Mouse (Mus musculus): ENCODE results near the gene Zfp3. TPM values are rescaled to one million over a fixed set of nuclear protein-coding genes. Genes with fewer than 3 reads are reported as not detected.

The Zfp3 gene
- polyA plus RNA-seq (2012; ENCODE audit: low replicate concordance) = 0.96 and 1.0 TPM in 2 replicates

GRCm38 (mm10) chr11:70763936-70764808, at the start of gene Zfp3:
Gene Zfp3 (plus strand): TSS chr11:70764209.

GRCm38 (mm10) chr11:70812365-70812764, 48.4 kb downstream of the Zfp3 start, which contains the start of gene Scimp:
Gene Scimp (minus strand): TSS chr11:70812586.

Other genes starting within 250 kb of the Zfp3 start
- gene Vmo1, start 249.6 kb upstream of the Zfp3 start, polyA plus RNA-seq (2012; ENCODE audit: low replicate concordance) = not detected in 2 replicates
- gene Gltpd2, start 245.0 kb upstream of the Zfp3 start, polyA plus RNA-seq (2012; ENCODE audit: low replicate concordance) = not detected in 2 replicates
- 51.2 and 127 TPM in 2 replicates for gene Psmb6, start 238.8 kb upstream of the Zfp3 start, polyA plus RNA-seq (2012; ENCODE audit: low replicate concordance)
- gene Gm40193, start 231.3 kb upstream of the Zfp3 start, polyA plus RNA-seq (2012; ENCODE audit: low replicate concordance) = not detected in 2 replicates
- gene Pld2, start 224.1 kb upstream of the Zfp3 start, polyA plus RNA-seq (2012; ENCODE audit: low replicate concordance) = 0.79 and 2.3 TPM in 2 replicates
- gene Mink1, start 201.3 kb upstream of the Zfp3 start, polyA plus RNA-seq (2012; ENCODE audit: low replicate concordance) = 80.3 and 81.9 TPM in 2 replicates
- gene 4930544D05Rik, start 148.4 kb upstream of the Zfp3 start, polyA plus RNA-seq (2012; ENCODE audit: low replicate concordance) = not detected in 2 replicates
- gene Chrne, start 145.0 kb upstream of the Zfp3 start, polyA plus RNA-seq (2012; ENCODE audit: low replicate concordance) = 0.54 and 1.8 TPM in 2 replicates
- gene Gp1ba, start 125.1 kb upstream of the Zfp3 start, polyA plus RNA-seq (2012; ENCODE audit: low replicate concordance) = 17.4 and 31.1 TPM in 2 replicates
- gene Rnf167, start 117.0 kb upstream of the Zfp3 start, polyA plus RNA-seq (2012; ENCODE audit: low replicate concordance) = 52.5 and 175 TPM in 2 replicates
- 28.6 and 32.9 TPM in 2 replicates for gene Slc25a11, start 116.7 kb upstream of the Zfp3 start, polyA plus RNA-seq (2012; ENCODE audit: low replicate concordance)
- gene Pfn1, start 109.6 kb upstream of the Zfp3 start, polyA plus RNA-seq (2012; ENCODE audit: low replicate concordance) = 3,216 and 5,291 TPM in 2 replicates
- 8.0 and 15.4 TPM in 2 replicates for gene Eno3, start 107.0 kb upstream of the Zfp3 start, polyA plus RNA-seq (2012; ENCODE audit: low replicate concordance)
- 65.7 and 82.3 TPM in 2 replicates for gene Spag7, start 94.8 kb upstream of the Zfp3 start, polyA plus RNA-seq (2012; ENCODE audit: low replicate concordance)
- gene Camta2, start 76.1 kb upstream of the Zfp3 start, polyA plus RNA-seq (2012; ENCODE audit: low replicate concordance) = 29.3 and 36.4 TPM in 2 replicates
- not detected in 2 replicates for gene Inca1, start 64.1 kb upstream of the Zfp3 start, polyA plus RNA-seq (2012; ENCODE audit: low replicate concordance)
- 30.4 and 70.0 TPM in 2 replicates for gene Kif1c, start 63.7 kb upstream of the Zfp3 start, polyA plus RNA-seq (2012; ENCODE audit: low replicate concordance)
- 2.1 TPM in 1 of 2 replicates, not detected in the other for gene Scimp, start 48.4 kb downstream of the Zfp3 start, polyA plus RNA-seq (2012; ENCODE audit: low replicate concordance)
- gene Rabep1, start 80.6 kb downstream of the Zfp3 start, polyA plus RNA-seq (2012; ENCODE audit: low replicate concordance) = 41.5 and 47.7 TPM in 2 replicates
- gene Nup88, start 205.8 kb downstream of the Zfp3 start, polyA plus RNA-seq (2012; ENCODE audit: low replicate concordance) = 43.6 and 77.7 TPM in 2 replicates
- gene Rpain, start 206.0 kb downstream of the Zfp3 start, polyA plus RNA-seq (2012; ENCODE audit: low replicate concordance) = 4.7 and 9.9 TPM in 2 replicates
- 727 and 884 TPM in 2 replicates for gene C1qbp, start 218.8 kb downstream of the Zfp3 start, polyA plus RNA-seq (2012; ENCODE audit: low replicate concordance)
- gene Dhx33, start 240.2 kb downstream of the Zfp3 start, polyA plus RNA-seq (2012; ENCODE audit: low replicate concordance) = 4.8 and 20.8 TPM in 2 replicates